Mouse (Mus musculus) liver, embryonic 14.5 days (tissue): ENCODE measurements around the gene Lrsam1. TPM values are rescaled to one million over a fixed set of nuclear protein-coding genes. Genes with fewer than 3 reads are reported as not detected.

Experiments
- ATAC-seq: fragments of 200-750 bp; cut with Nextera tagmentation; 2 replicates; pipeline ENCODE4 v1.8.0; 2017; ENCODE audit warnings: moderate number of reproducible peaks, mild to moderate bottlenecking, moderate library complexity; ENCODE audit not compliant: insufficient read depth
- DNase-seq, 3 experiments: peaks; one replicate each; pipeline ENCODE4 v3.0.0-alpha.2; 2012 to 2013; ENCODE audit warnings: low read depth in 3 of 3, low spot score in 3 of 3
- H3K27ac ChIP-seq: fragments of 300-500 bp; sonication (generic); 2 replicates; pipeline ENCODE4 v1.5.1; 2014; ENCODE audit warnings: moderate library complexity, mild to moderate bottlenecking, control low read depth, inconsistent platforms
- H3K27me3 ChIP-seq: fragments of 300-500 bp; sonication (generic); 2 replicates; pipeline ENCODE4 v1.6.1; 2014; ENCODE audit warnings: mild to moderate bottlenecking, low read length, moderate library complexity; ENCODE audit not compliant: control insufficient read depth, insufficient read depth
- H3K36me3 ChIP-seq: fragments of 300-500 bp; sonication (generic); replicated peaks from 2 replicates; pipeline ENCODE4 v1.6.1; 2014; ENCODE audit warnings: low read depth; ENCODE audit not compliant: control insufficient read depth, insufficient read depth
- H3K4me1 ChIP-seq, 2 experiments: fragments of 200-500 bp in 1 of 2; fragments of 300-500 bp in 1 of 2; sonication (generic) in 1 of 2; replicated peaks; 2 replicates each; pipeline ENCODE4 v1.6.1; 2012 to 2014; ENCODE audit warnings: antibody characterized with exemption in 1 of 2, inconsistent platforms in 1 of 2, low read length in 1 of 2; ENCODE audit not compliant: control insufficient read depth in 2 of 2, insufficient read depth in 2 of 2
- H3K4me2 ChIP-seq: fragments of 300-500 bp; sonication (generic); 2 replicates; pipeline ENCODE4 v1.6.1; 2014; ENCODE audit warnings: low read depth, mild to moderate bottlenecking, control low read depth, moderate library complexity
- H3K4me3 ChIP-seq, 2 experiments: fragments of 200-500 bp in 1 of 2; fragments of 300-500 bp in 1 of 2; sonication (generic) in 1 of 2; 2 replicates each; pipeline ENCODE4 v1.5.1; 2012 to 2014; ENCODE audit warnings: low read depth in 2 of 2, low read length in 2 of 2, mild to moderate bottlenecking in 2 of 2, control low read depth in 1 of 2, inconsistent platforms in 1 of 2, moderate library complexity in 1 of 2; ENCODE audit not compliant: insufficient read depth in 1 of 2
- H3K9ac ChIP-seq: fragments of 300-500 bp; sonication (generic); replicated peaks from 2 replicates; pipeline ENCODE4 v1.6.1; 2014; ENCODE audit warnings: mild to moderate bottlenecking, control low read depth, moderate library complexity
- H3K9me3 ChIP-seq: fragments of 300-500 bp; sonication (generic); 2 replicates; pipeline ENCODE4 v1.6.1; 2016; ENCODE audit warnings: low read length, mixed read lengths; ENCODE audit not compliant: control insufficient read depth
- CTCF ChIP-seq: IDR thresholded peaks from 2 replicates; pipeline ENCODE4 v1.5.1; 2016; ENCODE audit warnings: antibody characterized with exemption, low read depth, control low read depth
- EP300 ChIP-seq: IDR thresholded peaks from 2 replicates; pipeline ENCODE4 v1.6.1; 2016; ENCODE audit warnings: antibody characterized with exemption, low read depth
- WGBS: fragments of 180-500 bp; shearing (Covaris S2); extraction: QIAGEN DNeasy Blood & Tissue Kit; methylation state at CpG from one replicate; pipeline ENCODE4 v1.1.7; 2014; ENCODE audit not compliant: insufficient replicate concordance; 5-methylcytosine and 5-hydroxymethylcytosine counted together
- polyA plus RNA-seq, 2 experiments: library from polyadenylated mRNA; depleted of rRNA in 1 of 2; stranded (reverse) in 1 of 2; unstranded in 1 of 2; fragments of >200 nt; fragmentation: Nextera tagmentation in 1 of 2; extraction: Ambion mirVana in 1 of 2; gene quantifications; 2 replicates each; pipeline versions ENCODE4 v1.2.1 to v1.2.3; 2012 to 2014

Gene Lrsam1
- polyA plus RNA-seq, 2 experiments, result 1.1 to 2.5 TPM

DNA sequence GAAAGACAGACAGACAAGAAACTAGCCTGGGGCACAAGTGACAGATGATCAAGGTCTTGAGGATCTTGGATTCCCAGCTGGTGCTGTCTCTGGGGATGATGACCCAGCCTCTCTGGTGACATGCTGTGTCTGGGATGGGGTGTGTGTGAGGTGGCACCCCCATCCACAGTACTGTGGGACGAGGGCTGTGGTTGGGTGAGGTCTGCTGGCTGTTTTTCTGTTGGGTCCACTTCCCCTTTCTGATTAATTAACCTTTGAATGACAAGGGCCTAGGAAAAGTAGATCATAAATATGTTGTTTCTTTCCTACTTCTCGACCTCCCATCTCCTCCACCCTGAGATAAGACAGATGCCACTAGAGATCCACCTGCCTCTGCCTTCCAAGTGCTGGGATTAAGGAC is 67.3 kb downstream of the Lrsam1 start:
- DNase-seq (no peak), ATAC-seq (no peak)
- no peaks in the 10 kb centered on the region for H3K36me3 ChIP-seq
- no peak overlapping the region for H3K4me3 ChIP-seq
- no peaks in the 10 kb centered on the region for H3K27me3 ChIP-seq
- no peak overlapping the region for H3K27ac ChIP-seq
- H3K4me1 ChIP-seq, result peaks cover 13 to 35% of the 10 kb centered on the region in 2 experiments
- no peaks in the 10 kb centered on the region for H3K9me3 ChIP-seq
- TF ChIP-seq CTCF (no peak), EP300 (no peak)
- 14% methylated on average over 2 of the region's 2 CpGs for WGBS
- no peak overlapping the region for H3K4me2 ChIP-seq
- no peak overlapping the region for H3K9ac ChIP-seq

DNA sequence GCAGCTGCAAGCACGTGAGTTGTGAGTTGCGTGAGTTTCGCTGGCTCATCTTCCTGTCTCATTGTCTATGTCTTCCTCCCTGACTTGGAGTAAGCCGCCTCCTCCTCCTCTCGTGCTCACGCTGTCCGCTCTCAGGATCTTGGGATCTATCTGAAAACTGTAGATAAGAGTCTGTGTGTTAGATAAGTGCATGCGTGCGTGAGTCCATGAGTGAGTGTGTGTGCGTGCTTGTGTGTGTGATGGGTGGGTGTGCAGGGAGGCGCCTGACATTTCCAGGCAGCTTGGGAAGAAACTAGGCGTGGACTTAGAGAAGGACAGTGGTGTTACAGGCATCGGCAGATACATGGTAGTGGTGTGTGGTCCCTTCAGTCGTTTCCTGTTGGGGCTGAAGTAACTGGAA is 68.9 kb downstream of the Lrsam1 start:
- Histone ChIP-seq H3K9ac (no peak overlapping the region), H3K4me1 (peaks cover 13 to 39% of the 10 kb centered on the region in 2 experiments), H3K36me3 (no peaks in the 10 kb centered on the region), H3K9me3 (no peaks in the 10 kb centered on the region), H3K27me3 (no peaks in the 10 kb centered on the region), H3K4me2 (no peak overlapping the region), H3K27ac (no peak overlapping the region), H3K4me3 (no peak overlapping the region)
- ATAC-seq, result peak; percentile 44; the same call in 1 of the 2 replicates
- no peak for DNase-seq
- TF ChIP-seq EP300, result no peak
- 19% methylated on average over 14 of the region's 14 CpGs for WGBS

DNA sequence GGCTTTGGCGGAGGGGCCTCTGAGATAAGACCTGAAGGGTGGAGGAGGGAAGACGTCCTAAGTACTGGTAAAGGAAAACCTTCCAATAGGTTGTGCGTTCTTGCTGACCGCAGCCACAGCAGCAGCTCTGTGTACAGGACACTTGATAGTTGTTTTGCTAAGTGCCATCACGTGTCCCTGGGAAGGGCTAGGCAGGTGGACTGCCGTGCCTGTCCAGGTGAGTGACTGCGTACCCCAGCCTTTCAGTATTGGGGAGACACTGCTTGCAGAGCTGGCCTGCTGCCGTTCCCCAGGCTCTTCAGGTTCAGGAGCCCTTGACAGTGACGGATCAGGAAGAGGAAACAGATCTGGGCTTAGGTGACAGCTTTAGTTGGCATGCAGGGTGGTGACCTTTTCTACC is 70.1 kb downstream of the Lrsam1 start:
- Histone ChIP-seq H3K36me3 (no peaks in the 10 kb centered on the region), H3K9me3 (no peaks in the 10 kb centered on the region), H3K27me3 (no peaks in the 10 kb centered on the region), H3K4me3 (no peak overlapping the region), H3K27ac (no peak overlapping the region), H3K9ac (no peak overlapping the region), H3K4me1 (peaks cover 13 to 39% of the 10 kb centered on the region in 2 experiments; a peak in 3 of 4 replicates), H3K4me2 (no peak overlapping the region)
- TF ChIP-seq EP300 (no peak), CTCF (no peak)
- WGBS, result 31% methylated on average over 9 of the region's 9 CpGs
- DNase-seq, result no peak
- ATAC-seq, result no peak

DNA sequence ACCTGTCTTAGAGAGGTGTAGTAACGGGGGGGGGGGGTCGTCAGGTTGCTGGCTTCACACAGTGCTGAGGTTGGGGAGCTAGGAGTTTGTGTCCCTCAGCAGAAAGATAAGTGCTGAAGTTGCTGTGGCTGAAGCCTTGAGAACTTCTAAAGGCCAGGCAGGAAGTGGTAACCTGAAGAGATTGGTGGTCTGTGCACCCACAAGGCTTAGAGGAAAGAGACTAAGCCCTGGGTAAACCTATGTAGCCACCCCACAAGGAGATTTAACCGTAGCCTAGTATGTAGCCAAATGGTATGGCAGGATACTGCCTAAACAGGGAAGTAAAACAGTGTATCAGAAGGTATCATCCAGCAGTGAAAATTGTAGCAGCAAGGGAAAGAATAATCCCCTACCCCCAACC is 71.1 kb downstream of the Lrsam1 start:
- ATAC-seq (no peak), DNase-seq (no peak)
- H3K9ac ChIP-seq, result no peak overlapping the region
- H3K27ac ChIP-seq, result no peak overlapping the region
- H3K9me3 ChIP-seq, result no peaks in the 10 kb centered on the region
- TF ChIP-seq CTCF, result no peak
- TF ChIP-seq EP300, result no peak
- WGBS, result 18% methylated on average over 3 of the region's 3 CpGs
- H3K4me2 ChIP-seq, result no peak overlapping the region
- H3K36me3 ChIP-seq, result no peaks in the 10 kb centered on the region
- no peaks in the 10 kb centered on the region for H3K27me3 ChIP-seq
- H3K4me1 ChIP-seq, result peaks cover 13 to 36% of the 10 kb centered on the region in 2 experiments; a peak in 3 of 4 replicates
- H3K4me3 ChIP-seq, result no peak overlapping the region

DNA sequence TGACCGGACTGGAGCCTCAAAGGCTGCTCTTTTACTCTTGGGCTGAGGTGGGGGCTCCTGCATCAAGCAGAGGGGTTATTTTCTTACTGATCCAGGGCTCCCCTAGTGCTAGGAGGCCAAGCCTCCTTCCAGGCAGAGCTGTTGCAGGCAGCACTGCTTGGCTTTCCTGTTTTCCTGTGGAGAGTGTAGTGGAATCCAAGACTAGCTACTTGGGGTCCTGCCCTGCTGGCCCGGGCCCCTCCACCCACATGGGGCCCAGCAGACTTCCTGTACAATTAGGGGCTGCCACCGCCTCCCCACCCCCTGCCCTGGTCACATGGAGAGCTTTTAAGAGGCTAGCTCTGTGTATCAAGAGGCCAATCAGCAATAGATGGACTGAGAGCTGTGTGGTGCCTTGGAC is 72.9 kb downstream of the Lrsam1 start:
- WGBS, result 25% methylated on average over 3 of the region's 3 CpGs
- H3K9ac ChIP-seq, result no peak overlapping the region
- H3K27me3 ChIP-seq, result no peaks in the 10 kb centered on the region
- peaks cover 13 to 33% of the 10 kb centered on the region in 2 experiments; a peak in 3 of 4 replicates for H3K4me1 ChIP-seq
- ATAC-seq, result no peak
- no peaks in the 10 kb centered on the region for H3K36me3 ChIP-seq
- no peak for TF ChIP-seq EP300
- no peak for TF ChIP-seq CTCF
- no peak overlapping the region for H3K27ac ChIP-seq
- no peak for DNase-seq
- H3K4me2 ChIP-seq, result no peak overlapping the region
- H3K9me3 ChIP-seq, result no peaks in the 10 kb centered on the region
- H3K4me3 ChIP-seq, result no peak overlapping the region
